Mouse (Mus musculus) adrenal gland, adult 18-20 months (tissue): ENCODE results near the gene Hand1. TPM values are rescaled to one million over a fixed set of nuclear protein-coding genes. Genes with fewer than 3 reads are reported as not detected.
"Not testable (repeated sequence)": the region's sequence is repeated elsewhere in the genome, so short reads cannot be mapped to it uniquely, and the experiment has no call there.

ENCODE experiments used
- DNase-seq, 2 experiments: peaks; one replicate each; pipeline ENCODE4 v3.0.0; 2021 to 2022; ENCODE audit warnings: low spot score in 2 of 2
- long read RNA-seq, 2 experiments: library from polyadenylated mRNA; stranded (forward); transcript quantifications; one replicate each; pipeline ENCODE4 v2.0.0; 2021
- total RNA-seq, 2 experiments: library from RNA; stranded (reverse); gene quantifications; 1 replicate in 1 of 2; 2 replicates in 1 of 2; pipeline ENCODE4 v1.2.3; 2021

The Hand1 gene
- 1 to 10 TPM; 6.7 to 9.4 TPM for total RNA-seq
- long read RNA-seq, experiment 1, partial matches to known transcripts: 0 of 5 reads
- long read RNA-seq, experiment 1, other reads (novel, unspliced or antisense): 1 of 5 reads
- long read RNA-seq, experiment 2, transcript Hand1-201 (2 exons, 1,904 nt): major isoform, 5 of 7 reads
- long read RNA-seq, experiment 2, partial matches to known transcripts: 2 of 7 reads
- long read RNA-seq, experiment 2, other reads (novel, unspliced or antisense): 0 of 7 reads

DNA sequence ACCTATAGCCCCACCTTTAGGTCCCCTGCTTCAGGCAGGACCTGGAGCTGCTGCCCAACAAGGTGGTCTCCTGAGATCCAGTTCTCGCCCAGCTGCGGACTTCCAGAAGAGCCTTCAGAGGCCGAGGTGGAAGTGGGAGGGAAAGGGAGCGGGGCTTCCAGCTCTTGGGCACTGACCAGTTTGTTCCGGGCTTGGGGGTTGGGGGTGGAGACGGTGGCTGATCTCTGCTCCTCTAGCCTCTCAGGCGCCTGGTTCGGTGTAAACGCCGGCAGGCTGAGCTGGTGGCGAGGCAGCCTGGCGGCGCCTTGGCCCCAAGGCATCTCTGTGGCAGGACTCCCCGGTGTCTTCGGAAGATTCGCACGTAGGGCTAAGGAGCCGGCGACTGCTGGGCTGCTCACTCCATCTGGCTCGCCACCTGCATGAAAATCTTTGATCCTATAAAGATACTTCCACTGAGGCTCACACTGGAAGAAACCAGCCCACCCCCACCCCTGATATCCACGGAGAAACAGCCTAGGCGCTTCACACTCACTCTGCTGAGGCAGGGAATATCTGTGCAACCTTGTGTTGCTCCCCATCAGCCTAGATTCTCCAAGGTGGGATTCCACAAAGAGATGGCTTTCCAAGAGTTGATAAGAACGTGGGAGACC lies at the start of gene Hand1:
TSS of gene Hand1 (minus strand) at position 267 of the 650 bp plus-strand sequence.
- no peak for DNase-seq

DNA sequence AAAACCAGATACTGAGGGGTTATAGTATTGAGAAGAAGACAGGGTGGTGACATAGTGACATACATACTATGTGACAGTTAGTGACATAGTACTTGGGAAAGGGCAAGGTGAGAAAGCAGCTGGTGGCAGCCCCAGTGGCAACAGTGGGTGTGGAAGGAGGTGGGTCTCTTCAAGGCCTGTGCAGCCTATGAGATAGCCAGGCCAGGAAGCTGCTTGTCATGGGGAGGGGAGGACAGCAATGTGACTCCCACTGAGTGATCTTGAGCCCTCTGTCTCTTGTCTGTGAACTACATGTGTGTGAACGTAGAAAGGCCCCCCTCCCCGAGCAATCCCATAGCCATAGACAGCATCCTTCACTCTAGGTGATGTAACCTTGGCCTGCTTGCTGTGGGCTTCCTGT lies 43.5 kb upstream of the Hand1 start:
- no peak for DNase-seq

DNA sequence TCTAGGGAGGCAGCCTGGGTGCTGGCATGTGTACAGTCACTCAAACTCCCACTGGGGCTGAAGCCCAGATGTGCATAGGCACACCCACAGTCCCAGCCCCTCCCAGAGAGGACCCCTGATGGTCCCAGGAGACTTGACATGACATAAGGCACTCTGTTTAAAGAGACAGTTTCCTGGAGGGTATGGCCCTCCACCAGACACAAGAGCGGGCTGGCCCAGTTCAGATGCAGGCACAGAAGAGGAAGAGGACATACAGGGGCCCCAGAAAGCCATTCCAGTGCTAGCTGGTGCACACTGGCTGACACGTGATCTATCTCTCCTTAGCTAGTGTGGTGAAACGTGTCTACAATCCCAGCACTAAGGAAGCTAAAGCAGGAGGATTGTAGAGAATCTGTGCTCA lies 40.4 kb upstream of the Hand1 start:
- DNase-seq: no peak

DNA sequence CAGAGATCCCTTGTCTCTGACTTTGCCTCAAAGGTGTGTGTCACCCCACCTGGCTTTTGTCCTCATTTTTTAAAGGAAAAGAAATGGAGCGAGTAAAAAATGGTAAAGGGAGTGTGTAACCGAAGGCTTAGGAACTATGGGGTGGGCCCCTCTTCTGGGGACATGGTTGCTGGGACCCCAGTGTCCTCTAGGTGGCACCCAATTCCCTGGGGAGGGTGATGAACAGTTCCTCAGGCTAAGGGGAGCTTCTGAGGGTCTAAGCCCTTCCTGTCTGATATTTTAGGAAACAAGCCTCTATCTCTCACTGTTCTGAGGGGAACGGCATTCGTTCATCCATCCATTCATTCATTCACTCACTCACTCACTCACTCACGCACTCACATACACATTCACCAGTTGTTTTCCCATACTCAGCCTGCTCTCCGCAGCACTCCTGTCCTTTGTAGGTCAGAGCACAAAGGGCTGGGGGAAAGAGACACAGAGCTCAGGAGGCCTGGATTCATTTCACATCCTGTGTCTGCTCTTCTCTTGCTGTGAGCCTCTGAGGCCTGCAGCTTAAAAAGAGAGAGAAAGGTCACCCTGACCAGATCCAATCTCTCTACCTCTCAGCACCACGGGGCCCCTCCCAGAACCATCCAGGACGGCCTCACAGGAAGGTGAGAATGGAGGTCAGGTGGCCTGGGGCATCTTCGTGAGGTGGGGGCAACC lies 36.3 kb upstream of the Hand1 start:
- peak in 1 of 2 experiments; percentile 18 for DNase-seq

DNA sequence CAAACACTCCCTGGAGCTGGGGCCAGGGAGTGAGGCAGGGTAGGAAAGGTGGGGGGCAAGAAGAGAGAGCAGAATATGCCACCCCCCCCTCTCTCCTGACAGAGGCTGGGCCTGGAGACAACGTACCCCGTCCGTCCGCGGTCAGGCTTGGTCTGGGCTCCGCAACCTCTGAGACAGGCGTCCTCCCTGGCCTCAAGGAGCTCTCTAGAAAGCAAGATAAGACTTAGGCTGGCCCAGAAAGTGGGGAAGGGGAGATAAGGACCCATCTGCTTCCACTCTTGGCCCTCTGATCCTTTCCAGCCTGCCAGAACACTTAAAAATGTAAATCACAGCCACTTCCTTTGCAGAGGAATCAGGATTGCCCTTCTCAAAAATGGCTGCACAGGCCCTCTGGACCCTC lies 33.8 kb upstream of the Hand1 start:
- no peak for DNase-seq

DNA sequence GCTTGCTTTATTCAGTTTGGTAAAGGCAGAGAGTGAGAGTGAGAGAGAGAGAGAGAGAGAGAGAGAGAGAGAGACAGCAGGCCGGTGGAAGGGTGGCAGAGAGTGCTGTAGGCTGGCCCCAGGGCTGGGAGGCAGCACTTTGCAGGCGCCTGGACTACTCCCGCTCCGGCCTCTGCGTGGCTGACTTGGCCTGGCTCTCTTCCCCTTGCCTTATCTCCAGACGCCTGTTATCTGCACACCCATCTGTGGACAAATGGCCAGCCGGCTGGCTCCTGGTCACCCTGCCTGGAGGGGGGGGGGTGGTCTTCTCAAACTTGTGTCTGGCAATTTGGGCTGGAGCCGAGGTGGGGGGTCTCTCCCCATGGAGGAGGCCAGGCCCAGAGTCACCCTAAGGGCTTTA lies 32.0 kb upstream of the Hand1 start:
- no peak for DNase-seq

DNA sequence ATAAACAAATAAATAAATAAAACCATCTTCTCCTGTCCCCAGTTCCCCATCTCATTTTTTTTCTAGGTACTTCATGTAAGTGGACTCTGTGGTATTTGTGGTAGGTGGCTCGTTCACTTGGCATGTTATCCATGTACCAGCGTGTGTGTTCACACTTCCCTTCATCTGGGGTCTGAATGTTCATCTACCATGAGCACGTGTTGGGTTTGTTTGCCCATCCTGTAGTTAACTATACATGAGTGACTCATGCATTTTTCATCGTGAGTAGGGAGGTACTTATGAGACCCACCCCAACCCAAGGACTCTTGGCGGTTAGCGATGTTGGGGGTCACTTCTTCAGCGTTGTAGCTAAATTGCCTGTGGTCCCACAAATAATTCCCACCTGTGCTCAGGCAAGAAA lies 29.5 kb upstream of the Hand1 start:
- no peak for DNase-seq

DNA sequence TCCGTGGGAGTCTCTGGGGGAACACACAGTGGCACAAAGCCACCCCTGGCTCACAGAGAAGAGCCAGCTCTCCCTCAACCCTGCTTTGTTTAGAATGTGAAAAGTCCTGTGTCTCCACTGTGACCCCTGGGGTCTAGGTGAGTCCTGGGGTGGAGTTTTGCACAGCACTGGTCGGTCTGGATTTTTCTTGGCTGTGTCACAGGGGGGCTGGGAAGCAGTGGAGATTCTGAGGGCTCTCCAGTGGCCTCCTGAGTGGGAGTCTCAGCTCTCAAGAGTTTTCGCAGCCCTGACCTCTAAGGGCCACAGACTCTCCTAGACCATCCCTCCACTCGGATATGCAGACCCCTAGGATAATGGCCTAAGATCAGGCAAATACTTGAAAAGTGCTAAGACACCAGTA lies 25.1 kb upstream of the Hand1 start:
- DNase-seq: no peak

DNA sequence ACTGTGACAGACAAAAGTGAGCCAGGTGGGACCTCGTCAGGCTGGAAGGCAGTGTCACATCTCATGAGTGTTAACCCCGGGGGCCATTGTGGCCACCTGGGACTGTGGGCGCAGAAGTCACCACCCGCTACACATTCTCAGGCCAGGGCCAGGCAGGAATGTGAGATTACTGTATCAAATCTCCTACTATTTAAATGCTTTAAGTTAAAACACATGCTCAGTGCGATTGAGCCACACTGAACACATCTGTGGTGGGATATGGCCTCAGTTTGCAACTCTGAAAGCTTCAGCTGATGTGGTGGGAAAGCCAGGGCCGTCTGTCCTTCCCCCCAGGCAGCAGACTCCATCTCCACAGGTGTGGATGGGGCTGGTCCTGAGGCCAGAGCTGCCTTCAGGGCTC lies 21.0 kb upstream of the Hand1 start:
- DNase-seq: no peak

DNA sequence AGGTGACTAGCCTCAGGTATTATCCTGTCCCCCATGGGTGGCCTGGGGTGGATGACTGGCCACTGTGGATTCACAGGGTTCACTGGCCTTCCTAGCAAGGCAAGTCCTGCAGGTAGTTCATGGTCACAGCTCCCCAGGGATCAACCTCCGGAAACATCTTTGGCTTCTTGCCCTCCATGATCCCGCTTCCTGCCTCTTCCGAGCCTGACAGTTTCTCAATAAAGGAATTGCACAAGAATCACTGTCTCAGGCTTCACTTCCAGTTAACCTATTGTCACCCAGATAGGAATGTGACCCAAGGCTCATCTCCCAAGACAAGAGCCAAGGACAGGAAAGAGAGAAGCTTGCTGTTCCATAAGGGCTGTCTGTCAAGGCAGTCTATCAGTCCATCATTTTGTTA lies 18.3 kb upstream of the Hand1 start:
- DNase-seq: no peak

DNA sequence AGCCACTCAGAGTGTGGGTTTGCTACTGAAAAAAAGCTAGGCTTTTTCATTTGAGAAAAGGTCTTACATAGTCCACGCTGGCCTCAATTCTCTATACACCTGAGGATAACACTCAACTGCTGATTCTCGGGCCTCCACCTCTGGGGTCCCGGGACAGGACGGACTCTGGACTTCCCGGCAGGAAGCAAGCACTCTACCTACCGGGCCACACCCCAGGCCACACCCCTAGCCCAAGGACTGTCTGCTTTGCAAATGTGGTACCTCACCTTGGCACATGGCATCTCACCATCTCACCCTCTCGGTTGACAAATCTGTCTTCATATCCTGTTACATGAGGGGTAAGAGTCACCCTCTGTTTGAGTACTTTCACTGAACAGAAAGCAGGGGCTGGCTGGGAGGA lies 17.7 kb upstream of the Hand1 start:
- DNase-seq: no peak

DNA sequence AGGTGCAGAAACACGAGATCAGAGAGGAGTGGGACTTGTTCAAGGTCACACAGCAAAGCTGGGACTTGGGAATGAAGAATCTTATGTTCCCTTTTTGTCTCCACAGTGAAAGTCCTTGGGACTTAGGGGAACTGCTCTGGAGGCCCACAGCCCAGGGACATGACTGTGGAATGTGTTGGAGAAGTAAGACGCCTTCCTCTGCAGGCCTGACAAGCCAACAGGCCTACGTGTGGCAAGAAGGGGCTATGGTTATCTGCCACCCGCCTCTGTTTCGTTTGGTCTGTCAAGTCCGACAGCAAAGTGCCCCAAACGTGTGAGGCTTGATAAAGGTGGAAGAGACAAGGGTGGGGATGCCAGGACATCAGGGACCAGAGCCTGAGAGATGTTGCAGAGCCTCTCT lies 14.8 kb upstream of the Hand1 start:
- DNase-seq: no peak

DNA sequence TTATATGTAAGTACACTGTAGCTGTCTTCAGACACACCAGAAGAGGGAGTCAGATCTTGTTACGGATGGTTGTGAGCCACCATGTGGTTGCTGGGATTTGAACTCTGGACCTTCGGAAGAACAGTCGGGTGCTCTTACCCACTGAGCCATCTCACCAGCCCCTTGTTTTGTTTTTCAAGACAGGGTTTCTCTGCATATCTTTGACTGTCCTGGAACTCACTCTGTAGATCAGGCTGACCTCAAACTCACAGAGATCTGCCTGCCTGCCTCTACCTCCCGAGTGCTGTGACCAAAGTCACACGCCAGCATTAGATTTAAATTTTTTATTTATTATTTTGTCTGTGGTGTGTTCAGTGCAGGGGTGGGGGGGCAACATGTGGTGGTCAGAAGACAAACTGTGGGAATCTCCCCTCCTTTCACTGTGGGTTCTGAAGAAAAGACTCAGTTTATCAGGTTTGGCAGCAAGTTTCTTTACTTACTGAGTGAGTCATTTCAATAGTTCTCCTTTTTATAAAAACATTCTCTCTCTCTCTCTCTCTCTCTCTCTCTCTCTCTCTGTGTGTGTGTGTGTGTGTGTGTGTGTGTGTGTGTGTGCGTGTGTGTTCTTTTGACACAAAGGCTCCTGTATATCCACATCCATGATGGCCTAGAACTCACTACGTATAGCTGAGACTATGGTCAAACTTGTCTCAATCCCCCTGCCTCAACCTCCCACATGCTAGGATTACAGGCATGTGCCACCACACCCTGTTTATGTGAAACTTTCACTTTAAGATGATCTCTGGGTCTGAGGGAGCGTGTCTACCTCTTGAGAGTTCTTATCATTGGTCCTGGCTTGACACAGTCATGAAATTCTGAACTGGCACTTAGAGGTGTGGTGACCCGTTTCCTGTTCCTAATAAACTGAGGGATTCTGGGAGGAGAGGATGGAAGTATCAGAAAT lies 14.1 kb upstream of the Hand1 start:
- DNase-seq: not testable (repeated sequence)

DNA sequence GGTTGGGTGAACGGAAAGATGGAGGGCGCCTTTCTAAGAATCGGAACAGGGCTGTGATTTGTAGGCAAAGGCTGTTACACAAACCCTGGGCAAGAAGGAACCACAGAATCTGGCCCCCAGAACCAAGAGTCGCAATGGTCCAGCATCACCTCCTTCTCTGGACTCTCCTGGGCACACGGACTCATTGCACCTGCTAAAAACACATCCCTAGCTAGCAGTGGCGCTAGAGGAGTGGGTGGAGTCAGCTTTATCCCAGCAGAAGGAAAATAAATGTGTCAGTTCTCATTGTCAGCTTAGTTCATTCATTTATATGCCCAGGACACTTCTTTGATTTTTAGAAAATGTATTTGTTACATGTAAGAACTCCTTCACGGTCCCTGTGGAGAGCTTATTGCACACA lies 8.8 kb upstream of the Hand1 start:
- DNase-seq: no peak

DNA sequence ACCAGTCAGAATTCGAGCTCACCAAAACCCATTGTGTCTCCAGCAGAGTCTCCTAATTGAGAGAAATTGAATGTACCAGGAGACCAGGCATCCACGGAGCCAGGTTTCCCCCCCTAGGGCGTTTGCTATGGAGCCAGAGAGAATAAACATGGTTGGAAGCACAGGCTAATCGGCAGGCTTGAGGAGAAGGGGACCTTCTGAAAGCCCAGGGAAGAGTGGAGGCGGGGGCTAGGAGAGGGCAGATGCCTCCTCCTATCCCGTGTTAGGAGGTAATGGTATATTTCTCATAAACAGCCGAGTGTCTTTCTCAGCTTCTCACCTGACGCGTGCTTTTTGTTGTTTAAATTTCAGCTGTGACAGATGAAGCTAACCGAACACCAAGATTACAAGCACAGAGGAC lies 8.4 kb upstream of the Hand1 start:
- no peak for DNase-seq

DNA sequence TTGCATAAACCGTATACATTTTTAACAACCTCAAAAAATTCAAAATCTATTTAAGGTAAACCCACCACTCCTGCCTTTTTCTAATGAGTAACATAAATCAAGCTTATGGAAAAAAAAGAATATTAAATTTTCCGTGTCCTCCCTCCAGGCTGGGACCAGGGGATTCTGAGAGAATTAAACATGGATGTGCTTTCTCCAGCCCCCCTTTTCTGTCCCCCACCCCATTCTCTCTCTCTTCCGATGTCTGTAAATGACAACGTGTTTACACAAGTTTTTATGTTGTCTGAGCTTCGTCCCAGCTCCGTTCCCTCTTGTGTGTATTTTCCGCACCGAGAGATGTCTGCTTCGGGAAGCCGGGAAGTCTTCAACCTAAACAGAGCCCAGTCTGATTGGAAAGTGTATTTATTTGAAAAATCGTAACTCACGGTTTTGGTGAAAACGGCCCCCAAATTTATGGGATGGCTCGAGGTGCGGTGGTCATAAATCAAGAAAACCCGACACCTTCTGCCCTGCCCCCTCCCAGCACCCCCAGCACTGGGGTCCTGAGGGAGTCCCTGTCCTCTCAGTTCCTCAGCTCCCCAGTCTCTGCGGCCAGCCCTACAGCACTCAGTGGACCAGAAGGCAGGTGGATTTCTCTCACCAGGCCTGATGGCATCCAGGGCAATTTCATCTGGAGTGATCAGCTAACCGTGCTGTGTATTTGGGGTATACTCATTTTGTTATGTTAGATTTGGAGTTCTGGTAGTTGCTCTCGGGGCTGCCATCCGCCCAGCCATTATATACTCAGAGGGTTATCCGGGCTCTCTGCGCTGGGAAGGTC lies 5.5 kb upstream of the Hand1 start:
- no peak for DNase-seq

DNA sequence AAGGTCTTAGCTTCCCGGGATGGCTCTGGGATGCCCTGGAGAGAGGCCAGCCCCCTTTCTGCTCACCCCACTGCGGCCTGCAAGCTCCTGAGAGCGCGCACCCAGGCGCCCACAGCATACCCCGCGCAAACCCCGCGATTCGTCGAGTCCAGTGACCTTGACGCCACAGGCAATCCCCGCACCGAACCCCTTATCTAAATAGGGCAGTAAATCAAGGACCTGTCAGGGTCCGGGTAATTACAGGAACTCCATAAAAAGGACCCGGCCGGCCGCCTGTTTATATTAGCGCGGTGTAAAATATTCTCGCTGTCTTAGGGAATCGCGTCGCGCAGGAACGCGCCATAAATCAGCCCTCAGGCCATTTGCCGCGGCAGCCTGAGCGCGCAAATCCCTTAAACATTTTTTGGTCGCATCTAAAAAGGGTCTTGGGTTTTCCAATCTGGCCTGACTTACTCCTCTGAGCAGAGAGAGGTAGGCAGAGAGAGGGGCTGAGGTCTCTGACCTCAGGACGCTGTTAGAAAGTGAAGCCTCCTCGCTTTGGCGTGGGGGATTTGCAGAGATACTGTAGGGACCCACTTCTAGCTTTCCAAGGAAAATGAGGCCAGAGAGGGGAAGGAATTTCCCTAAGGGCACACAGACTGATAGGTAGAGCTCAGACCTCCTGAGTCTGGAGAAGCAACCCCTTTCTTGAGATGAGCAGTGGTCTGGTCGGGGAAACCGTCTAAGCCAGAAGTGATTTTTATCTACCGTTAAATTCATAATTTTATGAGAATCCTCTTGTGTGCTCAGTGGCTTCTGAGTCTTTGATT lies 4.5 kb upstream of the Hand1 start:
- DNase-seq: no peak

DNA sequence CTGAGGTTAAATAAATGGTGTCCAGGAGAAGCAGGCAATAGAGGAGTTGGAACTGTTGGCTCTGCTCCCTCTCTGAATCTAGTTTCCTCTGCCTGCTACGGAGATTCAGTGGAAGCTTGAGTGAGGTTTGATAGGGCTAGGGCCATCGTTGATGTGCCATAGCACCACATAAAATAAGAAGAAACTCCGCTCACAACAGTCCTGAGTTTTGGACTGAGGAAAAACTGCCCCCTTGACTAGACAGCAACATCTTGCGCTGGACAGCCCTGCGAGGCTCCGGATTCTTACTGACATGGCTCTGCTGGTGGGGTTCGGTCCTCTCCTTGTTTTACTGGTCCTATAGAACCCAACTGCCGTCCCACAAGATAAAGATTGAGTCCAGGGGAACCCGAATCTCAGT lies 3.8 kb upstream of the Hand1 start:
- no peak for DNase-seq

DNA sequence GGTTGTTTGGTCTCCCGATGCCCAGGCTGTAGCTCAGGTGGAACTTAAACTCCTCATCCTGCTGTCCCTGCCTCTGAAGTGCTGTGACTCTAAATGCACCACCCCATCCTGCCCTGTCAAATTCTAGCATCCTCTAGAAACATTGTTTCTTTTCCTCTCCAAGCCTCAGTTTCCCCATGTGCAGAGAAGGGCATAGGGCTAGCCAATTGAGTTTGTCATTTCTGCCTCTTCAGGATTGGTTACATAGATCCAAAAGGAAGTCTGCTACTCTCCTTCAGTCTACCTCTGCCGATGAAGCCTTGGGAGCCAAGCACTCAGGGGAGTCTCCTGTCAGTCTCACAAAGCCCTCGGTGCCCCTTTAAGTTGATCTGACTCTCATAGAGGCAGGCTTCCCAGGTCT lies 3.3 kb upstream of the Hand1 start:
- no peak for DNase-seq

DNA sequence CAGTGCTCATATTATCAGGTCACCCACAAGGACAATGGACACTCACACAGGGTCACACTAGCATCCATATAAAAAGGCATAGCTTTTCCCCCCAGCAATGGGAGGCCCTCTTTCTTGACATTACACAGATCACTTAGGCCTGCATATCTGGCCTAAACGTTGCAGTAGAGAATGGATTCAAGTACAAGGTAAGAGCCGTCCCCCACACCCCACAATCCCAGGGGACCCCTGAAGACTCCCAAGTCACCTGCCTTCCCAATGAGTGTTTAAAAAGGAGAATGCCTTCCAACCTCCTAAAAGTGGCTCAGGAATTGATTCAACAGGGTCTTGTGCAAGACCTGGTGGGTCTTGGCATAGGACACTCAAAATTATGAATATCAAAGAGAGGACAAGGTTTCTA lies 2.7 kb upstream of the Hand1 start:
- no peak for DNase-seq
